Mouse (Mus musculus): Measurements from ENCODE around the gene Chmp6.

- TF ChIP-seq POLR2A (IDR thresholded peaks at IDR 0.05; ENCODE audit: extremely low read depth, insufficient read depth, low read length) (no peak), CTCF (IDR thresholded peaks at IDR 0.05; ENCODE audit: extremely low read depth, insufficient read depth, low read length) (no peak)
Observed at GRCm38 (mm10) chr11:119918521-119918920, 5.3 kb downstream of the Chmp6 start.
